Mouse (Mus musculus) testis, adult 2 months (tissue): ENCODE measurements around the gene Polr2i. TPM values are rescaled to one million over a fixed set of nuclear protein-coding genes. Genes with fewer than 3 reads are reported as not detected.

ENCODE experiments used
- H3K27ac ChIP-seq: fragments of 200-500 bp; 2 replicates; pipeline ENCODE4 v1.5.1; 2012; ENCODE audit warnings: low read depth, low read length; ENCODE audit not compliant: control insufficient read depth, insufficient read depth
- H3K27me3 ChIP-seq: fragments of 200-500 bp; 2 replicates; pipeline ENCODE4 v1.6.1; 2012; ENCODE audit warnings: mild to moderate bottlenecking, low read length, moderate library complexity; ENCODE audit not compliant: control insufficient read depth, insufficient read depth
- H3K36me3 ChIP-seq: fragments of 200-500 bp; 2 replicates; pipeline ENCODE4 v1.6.1; 2012; ENCODE audit warnings: mild to moderate bottlenecking, low read length; ENCODE audit not compliant: control insufficient read depth, insufficient read depth
- H3K4me1 ChIP-seq: fragments of 200-500 bp; 2 replicates; pipeline ENCODE4 v1.6.1; 2012; ENCODE audit warnings: low read length; ENCODE audit not compliant: control insufficient read depth, insufficient read depth
- H3K4me3 ChIP-seq: fragments of 200-500 bp; 2 replicates; pipeline ENCODE4 v1.5.1; 2012; ENCODE audit warnings: low read depth, mild to moderate bottlenecking, low read length, moderate library complexity, mixed read lengths; ENCODE audit not compliant: control insufficient read depth
- CTCF ChIP-seq: fragments of 200-500 bp; IDR thresholded peaks from 2 replicates; pipeline ENCODE4 v1.5.1; 2012; ENCODE audit warnings: low read depth, mild to moderate bottlenecking, inconsistent platforms, low read length, moderate library complexity; ENCODE audit not compliant: control insufficient read depth, insufficient read depth, insufficient replicate concordance
- POLR2A ChIP-seq: fragments of 200-500 bp; IDR thresholded peaks from 2 replicates; pipeline ENCODE4 v1.6.1; 2012; ENCODE audit warnings: low read depth, mild to moderate bottlenecking, inconsistent platforms, low read length, moderate library complexity; ENCODE audit not compliant: control insufficient read depth
- polyA plus RNA-seq: library from polyadenylated mRNA; depleted of rRNA; stranded (reverse); fragments of >200 nt; gene quantifications from 2 replicates; pipeline ENCODE4 v1.2.3, GENCODE M21; 2012

The Polr2i gene
- polyA plus RNA-seq, 1 experiment, result 257 TPM

DNA sequence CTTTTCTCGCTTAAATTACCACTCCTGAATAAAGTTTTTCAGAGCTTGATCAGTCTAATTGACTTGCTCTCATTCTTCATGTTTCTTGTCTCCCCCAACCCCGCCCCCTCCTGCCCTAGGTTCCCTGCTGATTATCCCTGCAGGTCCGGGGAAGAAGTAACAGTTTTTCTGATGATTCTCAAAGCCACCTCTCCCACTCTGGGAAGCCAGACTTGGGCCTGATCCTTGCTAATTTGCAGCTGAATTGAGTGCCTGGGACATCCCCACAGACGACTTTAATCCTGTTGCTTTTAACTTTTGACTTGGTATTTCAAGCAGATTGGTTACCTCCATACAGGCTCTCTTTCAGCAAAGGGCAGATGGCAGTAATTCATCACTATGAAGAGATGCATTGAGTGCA, 20.7 kb upstream of the Polr2i start:
- Histone ChIP-seq H3K36me3 (no peaks in the 10 kb centered on the region), H3K4me1 (no peaks in the 10 kb centered on the region), H3K27ac (peak overlapping the region; percentile 32; the same call in 1 of the 2 replicates), H3K27me3 (no peaks in the 10 kb centered on the region), H3K4me3 (no peak overlapping the region)
- no peak for TF ChIP-seq POLR2A
- no peak for TF ChIP-seq CTCF

GRCm38 (mm10) chr7:30213881-30214280, 17.9 kb upstream of the Polr2i start:
- H3K4me1 ChIP-seq, result peaks cover 6% of the 10 kb centered on the region
- no peak overlapping the region for H3K4me3 ChIP-seq
- H3K27me3 ChIP-seq, result no peaks in the 10 kb centered on the region
- H3K27ac ChIP-seq, result no peak overlapping the region; the same call in none of the 2 replicates
- TF ChIP-seq CTCF (no peak), POLR2A (no peak)
- no peaks in the 10 kb centered on the region for H3K36me3 ChIP-seq

DNA sequence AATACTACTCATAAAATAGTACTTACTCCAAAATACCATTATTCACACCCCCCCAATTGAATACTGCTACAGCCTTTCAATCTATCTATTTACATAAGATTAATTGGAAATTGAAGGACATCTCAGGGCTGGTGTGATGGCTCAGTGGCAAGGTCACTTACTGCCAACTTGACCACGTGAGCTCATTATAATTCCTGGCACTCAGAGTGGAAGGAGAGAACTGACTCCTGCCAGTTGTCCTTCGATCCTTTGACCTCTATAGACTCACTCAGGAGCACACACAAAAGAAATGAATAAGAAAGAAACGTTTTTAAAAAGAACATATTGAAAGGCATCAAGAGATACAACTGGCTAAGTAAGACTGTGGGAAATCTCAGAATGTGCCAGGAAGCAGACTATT, 15.9 kb upstream of the Polr2i start:
- H3K27me3 ChIP-seq, result no peaks in the 10 kb centered on the region
- no peak overlapping the region for H3K27ac ChIP-seq
- peaks cover 14% of the 10 kb centered on the region for H3K4me1 ChIP-seq
- TF ChIP-seq CTCF (no peak), POLR2A (no peak)
- H3K4me3 ChIP-seq, result no peak overlapping the region
- no peaks in the 10 kb centered on the region for H3K36me3 ChIP-seq

DNA sequence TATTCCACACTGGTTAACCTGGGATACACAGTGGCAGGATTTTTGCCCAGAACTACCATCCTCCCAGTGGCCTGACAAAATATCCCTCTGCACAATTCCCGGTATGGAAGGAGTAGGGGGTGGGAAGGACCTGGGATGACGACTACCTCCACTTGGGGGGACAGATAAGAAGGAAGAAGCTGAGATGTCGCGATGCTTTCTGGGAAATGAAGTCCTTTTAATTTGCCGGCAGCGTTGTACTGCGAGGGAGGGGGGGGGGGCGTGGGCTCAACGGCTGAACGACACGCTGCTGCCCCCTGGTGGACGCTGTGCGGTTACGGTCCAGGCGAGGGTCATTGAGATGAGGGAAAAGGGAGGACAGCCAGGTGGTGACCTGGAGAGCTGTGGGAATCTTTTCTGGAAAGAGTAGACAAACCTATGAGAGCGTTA, 15.0 kb upstream of the Polr2i start:
- H3K4me3 ChIP-seq, result peak overlapping the region; percentile 89
- peak overlapping the region; percentile 74 for H3K27ac ChIP-seq
- no peaks in the 10 kb centered on the region for H3K36me3 ChIP-seq
- peaks cover 14% of the 10 kb centered on the region for H3K4me1 ChIP-seq
- TF ChIP-seq CTCF (peak; percentile 96), POLR2A (no peak; the same call in 1 of the 2 replicates)
- H3K27me3 ChIP-seq, result no peaks in the 10 kb centered on the region

GRCm38 (mm10) chr7:30217277-30217676, 14.5 kb upstream of the Polr2i start:
- no peak for TF ChIP-seq POLR2A
- no peak for TF ChIP-seq CTCF
- peaks cover 14% of the 10 kb centered on the region for H3K4me1 ChIP-seq
- H3K27me3 ChIP-seq, result no peaks in the 10 kb centered on the region
- no peak overlapping the region for H3K27ac ChIP-seq
- peak overlapping the region; percentile 5 for H3K4me3 ChIP-seq
- H3K36me3 ChIP-seq, result no peaks in the 10 kb centered on the region

- Histone ChIP-seq H3K27me3 (no peaks in the 10 kb centered on the region), H3K27ac (peak overlapping the region; percentile 85)
Measured at GRCm38 (mm10) chr7:30219293-30220007, 12.3 kb upstream of the Polr2i start.

GRCm38 (mm10) chr7:30220008-30220356, 11.8 kb upstream of the Polr2i start:
- H3K4me1 ChIP-seq, result peaks cover 14% of the 10 kb centered on the region
- peak overlapping the region; percentile 85; the same call in 1 of the 2 replicates for H3K27ac ChIP-seq
- H3K27me3 ChIP-seq, result no peaks in the 10 kb centered on the region
- no peak for TF ChIP-seq CTCF
- no peak for TF ChIP-seq POLR2A
- no peaks in the 10 kb centered on the region; the same call in 1 of the 2 replicates for H3K36me3 ChIP-seq
- peak overlapping the region; percentile 65 for H3K4me3 ChIP-seq

More at GRCm38 (mm10) chr7:30219293-30220007, 12.3 kb upstream of the Polr2i start:
- Histone ChIP-seq H3K4me1 (peaks cover 14% of the 10 kb centered on the region), H3K36me3 (no peaks in the 10 kb centered on the region; the same call in 1 of the 2 replicates), H3K4me3 (peak overlapping the region; percentile 65)
- TF ChIP-seq CTCF (no peak), POLR2A (no peak)
